Mouse (Mus musculus) C2C12 (cell line): ENCODE results near the gene Caskin2. TPM values are rescaled to one million over a fixed set of nuclear protein-coding genes. Genes with fewer than 3 reads are reported as not detected.

Experiments used
- H3K27me3 ChIP-seq: one replicate; pipeline ENCODE4 v1.6.1; 2011; ENCODE audit not compliant: control insufficient read depth, insufficient read depth, insufficient read length
- H3K36me3 ChIP-seq: one replicate; pipeline ENCODE4 v1.6.1; 2011; ENCODE audit not compliant: control insufficient read depth, insufficient read depth
- H3K4me3 ChIP-seq: one replicate; pipeline ENCODE4 v1.5.1; 2011; ENCODE audit warnings: mild to moderate bottlenecking, control low read depth; ENCODE audit not compliant: poor library complexity, insufficient read depth, severe bottlenecking
- H3K79me2 ChIP-seq: one replicate; pipeline ENCODE4 v1.6.1; 2011; ENCODE audit not compliant: control insufficient read depth, insufficient read depth
- H3K79me3 ChIP-seq: one replicate; pipeline ENCODE4 v1.6.1; 2011; ENCODE audit warnings: low read depth, control low read depth
- H3ac ChIP-seq: one replicate; pipeline ENCODE3; 2011; ENCODE audit warnings: low read depth; ENCODE audit not compliant: control insufficient read depth, insufficient read length
- CEBPB ChIP-seq: IDR thresholded peaks from one replicate; pipeline ENCODE4 v1.6.1; 2011; ENCODE audit warnings: low read depth, mild to moderate bottlenecking, control low read depth, moderate library complexity
- CTCF ChIP-seq: IDR thresholded peaks from one replicate; pipeline ENCODE4 v1.5.1; 2011; ENCODE audit not compliant: control insufficient read depth, insufficient read depth, insufficient read length
- FOSL1 ChIP-seq: IDR thresholded peaks from one replicate; pipeline ENCODE4 v1.8.0; 2011; ENCODE audit warnings: mild to moderate bottlenecking, low read length; ENCODE audit not compliant: poor library complexity, insufficient read depth, severe bottlenecking
- MAX ChIP-seq: IDR thresholded peaks from one replicate; pipeline ENCODE4 v1.6.1; 2011; ENCODE audit warnings: mild to moderate bottlenecking, control low read depth
- MYOD1 ChIP-seq: IDR thresholded peaks from one replicate; pipeline ENCODE4 v1.6.1; 2011; ENCODE audit warnings: low read depth; ENCODE audit not compliant: control insufficient read depth, insufficient read length
- MYOG ChIP-seq: IDR thresholded peaks from one replicate; pipeline ENCODE4 v1.6.1; 2011; ENCODE audit not compliant: control insufficient read depth, insufficient read length; ENCODE audit errors: extremely low read depth
- USF1 ChIP-seq: IDR thresholded peaks from one replicate; pipeline ENCODE4 v1.6.1; 2011; ENCODE audit warnings: low read depth, mild to moderate bottlenecking, control low read depth, moderate library complexity
- polyA plus RNA-seq: library from polyadenylated mRNA; unstranded; fragments of >200 nt; fragmentation: generic; extraction: Trizol; gene quantifications from one replicate; pipeline ENCODE4 v1.2.1, GENCODE M21; 2012; ENCODE audit warnings: missing spikeins

Gene Caskin2
- polyA plus RNA-seq, 1 experiment, result 7.3 TPM

DNA sequence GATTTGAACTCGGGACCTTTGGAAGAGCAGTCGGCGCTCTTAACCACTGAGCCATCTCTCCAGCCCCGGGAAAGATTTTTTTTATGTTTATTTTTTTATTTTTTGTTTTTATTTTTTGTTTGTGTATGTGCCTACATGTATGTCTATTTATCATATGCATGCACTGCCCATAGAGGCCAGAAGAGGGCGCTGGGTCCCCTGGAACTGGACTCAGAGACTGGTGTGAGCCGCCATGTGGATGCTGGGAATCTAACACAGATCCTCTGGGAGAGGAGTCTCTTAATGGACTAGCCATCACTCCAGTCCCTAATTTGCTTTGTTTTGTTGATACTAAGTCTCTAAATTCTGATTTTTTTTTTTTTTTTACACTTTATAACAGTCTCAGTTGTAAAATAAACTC is 27.6 kb upstream of the Caskin2 start:
- Histone ChIP-seq H3K79me3 (no peaks in the 10 kb centered on the region), H3K4me3 (no peak overlapping the region), H3K27me3 (peaks cover 67% of the 10 kb centered on the region), H3ac (no peak overlapping the region), H3K36me3 (no peaks in the 10 kb centered on the region), H3K79me2 (no peaks in the 10 kb centered on the region)
- TF ChIP-seq USF1, result no peak
- no peak for TF ChIP-seq FOSL1
- no peak for TF ChIP-seq MYOG
- no peak for TF ChIP-seq MYOD1
- TF ChIP-seq CEBPB, result no peak

GRCm38 (mm10) chr11:115839732-115840131 is 26.3 kb upstream of the Caskin2 start:
- no peak overlapping the region for H3ac ChIP-seq
- no peaks in the 10 kb centered on the region for H3K36me3 ChIP-seq
- no peaks in the 10 kb centered on the region for H3K79me2 ChIP-seq
- peaks cover 72% of the 10 kb centered on the region for H3K27me3 ChIP-seq
- TF ChIP-seq MYOD1 (no peak), CTCF (no peak), USF1 (no peak), CEBPB (no peak), MAX (no peak), MYOG (no peak), FOSL1 (no peak)
- no peak overlapping the region for H3K4me3 ChIP-seq
- H3K79me3 ChIP-seq, result no peaks in the 10 kb centered on the region

GRCm38 (mm10) chr11:115838895-115839311 is 25.5 kb upstream of the Caskin2 start:
- Histone ChIP-seq H3K79me3 (no peaks in the 10 kb centered on the region), H3K79me2 (no peaks in the 10 kb centered on the region), H3K4me3 (no peak overlapping the region), H3K36me3 (no peaks in the 10 kb centered on the region), H3ac (no peak overlapping the region), H3K27me3 (peaks cover 73% of the 10 kb centered on the region)
- peak; percentile 32 for TF ChIP-seq MYOD1
- TF ChIP-seq CEBPB, result no peak

GRCm38 (mm10) chr11:115837606-115838345 is 24.3 kb upstream of the Caskin2 start:
- TF ChIP-seq MYOD1, result no peak
- TF ChIP-seq MAX, result no peak
- no peak for TF ChIP-seq MYOG
- no peak for TF ChIP-seq FOSL1
- no peak for TF ChIP-seq USF1
- TF ChIP-seq CEBPB, result no peak
- no peak for TF ChIP-seq CTCF
- Histone ChIP-seq H3K79me3 (no peaks in the 10 kb centered on the region), H3ac (no peak overlapping the region), H3K27me3 (peaks cover 75% of the 10 kb centered on the region), H3K36me3 (no peaks in the 10 kb centered on the region), H3K4me3 (no peak overlapping the region), H3K79me2 (no peaks in the 10 kb centered on the region)

- no peak overlapping the region for H3ac ChIP-seq
- TF ChIP-seq MAX (no peak), FOSL1 (no peak), USF1 (no peak), CEBPB (no peak), MYOG (no peak), CTCF (no peak), MYOD1 (no peak)
- H3K36me3 ChIP-seq, result no peaks in the 10 kb centered on the region
- no peaks in the 10 kb centered on the region for H3K79me3 ChIP-seq
- H3K4me3 ChIP-seq, result no peak overlapping the region
- H3K79me2 ChIP-seq, result no peaks in the 10 kb centered on the region
- H3K27me3 ChIP-seq, result peaks cover 77% of the 10 kb centered on the region
These were observed 23.4 kb upstream of the Caskin2 start for GRCm38 (mm10) chr11:115836656-115837395.

GRCm38 (mm10) chr11:115834033-115834432 is 20.6 kb upstream of the Caskin2 start:
- no peak overlapping the region for H3K4me3 ChIP-seq
- H3K36me3 ChIP-seq, result no peaks in the 10 kb centered on the region
- TF ChIP-seq MYOG (no peak), MYOD1 (no peak), CTCF (no peak), FOSL1 (no peak), USF1 (no peak), MAX (no peak), CEBPB (no peak)
- H3K27me3 ChIP-seq, result peaks cover 90% of the 10 kb centered on the region
- no peak overlapping the region for H3ac ChIP-seq
- no peaks in the 10 kb centered on the region for H3K79me2 ChIP-seq
- H3K79me3 ChIP-seq, result no peaks in the 10 kb centered on the region
